Mouse (Mus musculus) limb, embryonic 11.5 days (tissue): ENCODE data around the gene Dnah17. TPM values are rescaled to one million over a fixed set of nuclear protein-coding genes. Genes with fewer than 3 reads are reported as not detected.

Experiments used
- ATAC-seq: fragments of 200-750 bp; cut with Nextera tagmentation; 2 replicates; pipeline ENCODE4 v1.8.0; 2017; ENCODE audit warnings: low read depth; ENCODE audit not compliant: insufficient number of reproducible peaks, low FRiP score, low TSS enrichment
- DNase-seq: peaks from one replicate; pipeline ENCODE4 v3.0.0-alpha.2; 2015; ENCODE audit warnings: low spot score
- H3K27ac ChIP-seq: fragments of 300-500 bp; sonication (generic); replicated peaks from 2 replicates; pipeline ENCODE4 v1.5.1; 2014; ENCODE audit warnings: low read depth, mild to moderate bottlenecking, low read length
- H3K27me3 ChIP-seq: fragments of 300-500 bp; sonication (generic); 2 replicates; pipeline ENCODE4 v1.6.1; 2014; ENCODE audit warnings: mild to moderate bottlenecking, low read length, mixed read lengths; ENCODE audit not compliant: control insufficient read depth, insufficient read depth
- H3K36me3 ChIP-seq: fragments of 300-500 bp; sonication (generic); 2 replicates; pipeline ENCODE4 v1.6.1; 2014; ENCODE audit warnings: mild to moderate bottlenecking, low read length, moderate library complexity, mixed read lengths; ENCODE audit not compliant: control insufficient read depth, insufficient read depth
- H3K4me1 ChIP-seq: fragments of 300-500 bp; sonication (generic); 2 replicates; pipeline ENCODE4 v1.6.1; 2014; ENCODE audit warnings: low read length, mixed read lengths; ENCODE audit not compliant: control insufficient read depth, insufficient read depth
- H3K4me2 ChIP-seq: fragments of 300-500 bp; sonication (generic); 2 replicates; pipeline ENCODE4 v1.6.1; 2014; ENCODE audit warnings: low read depth, mild to moderate bottlenecking, moderate library complexity; ENCODE audit not compliant: severe bottlenecking
- H3K4me3 ChIP-seq: fragments of 300-500 bp; sonication (generic); 2 replicates; pipeline ENCODE4 v1.5.1; 2014; ENCODE audit warnings: low read depth, low read length
- H3K9ac ChIP-seq: fragments of 300-500 bp; sonication (generic); 2 replicates; pipeline ENCODE4 v1.6.1; 2014; ENCODE audit warnings: mild to moderate bottlenecking, low read length
- H3K9me3 ChIP-seq: fragments of 300-500 bp; sonication (generic); 2 replicates; pipeline ENCODE4 v1.6.1; 2016; ENCODE audit warnings: low read length; ENCODE audit not compliant: control insufficient read depth
- WGBS: fragments of 180-500 bp; shearing (Covaris S2); extraction: QIAGEN DNeasy Blood & Tissue Kit; methylation state at CpG from one replicate; pipeline ENCODE4 v1.1.7; 2014; 5-methylcytosine and 5-hydroxymethylcytosine counted together
- polyA plus RNA-seq: library from polyadenylated mRNA; unstranded; fragments of >200 nt; fragmentation: Nextera tagmentation; extraction: Ambion mirVana; gene quantifications from 2 replicates; pipeline ENCODE4 v1.2.1, GENCODE M21; 2014

Dnah17 gene
- polyA plus RNA-seq, 1 experiment from 2014 or later = 0.11 TPM

DNA sequence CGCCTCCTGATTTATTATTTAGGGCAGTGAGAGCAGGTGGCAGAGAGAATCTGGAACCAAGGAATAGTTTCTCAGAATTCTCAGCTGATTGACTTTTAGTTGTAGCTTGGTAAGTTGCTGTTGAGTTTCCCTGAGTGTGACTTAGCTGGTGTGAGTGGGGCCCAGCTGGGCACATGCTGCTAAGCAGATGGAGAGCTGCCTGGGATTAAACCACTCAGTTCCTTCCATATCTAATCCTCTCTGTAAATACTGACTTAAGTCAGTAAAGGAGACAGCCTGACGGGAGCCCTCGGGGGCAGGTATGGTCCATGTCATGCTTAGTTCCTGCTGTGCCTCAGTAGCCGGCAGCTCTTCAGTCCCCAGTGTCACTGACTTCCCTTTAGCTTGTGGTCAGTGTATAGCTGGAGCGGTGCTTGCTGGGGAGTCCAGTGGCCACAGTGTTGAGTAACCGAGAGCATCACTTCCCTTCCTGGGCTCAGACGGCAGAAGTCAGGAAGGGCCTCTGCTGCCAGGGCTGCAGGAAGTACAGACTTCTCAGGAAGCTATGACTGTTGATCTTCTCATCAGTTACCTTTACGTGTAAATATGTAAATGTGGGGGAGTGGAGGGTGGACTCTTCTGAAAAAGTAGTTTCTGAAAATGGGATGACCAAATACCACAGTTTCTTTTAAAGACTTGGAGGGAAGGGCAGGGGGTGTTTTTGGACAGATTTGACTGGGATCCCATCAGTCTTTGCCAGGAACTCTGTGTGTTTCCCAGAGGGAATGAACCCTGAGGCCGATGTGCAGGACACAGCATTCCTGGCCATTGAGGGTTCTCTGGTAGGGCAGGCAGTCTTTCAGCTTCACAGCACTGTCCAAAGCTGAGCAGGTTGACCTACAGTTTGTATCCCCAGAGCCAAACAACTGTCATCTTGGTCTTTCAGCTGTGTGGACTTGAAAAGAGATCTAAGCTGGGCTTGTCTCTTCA lies 138.6 kb downstream of the Dnah17 start:
- WGBS = 73% methylated on average over 9 of the region's 9 CpGs
- no peak overlapping the region for H3K4me2 ChIP-seq
- H3K4me3 ChIP-seq = no peak overlapping the region
- no peaks in the 10 kb centered on the region for H3K9me3 ChIP-seq
- no peaks in the 10 kb centered on the region for H3K36me3 ChIP-seq
- no peaks in the 10 kb centered on the region for H3K27me3 ChIP-seq
- H3K27ac ChIP-seq = no peak overlapping the region
- DNase-seq (no peak), ATAC-seq (no peak)
- peaks cover 30% of the 10 kb centered on the region for H3K4me1 ChIP-seq
- H3K9ac ChIP-seq = no peak overlapping the region

DNA sequence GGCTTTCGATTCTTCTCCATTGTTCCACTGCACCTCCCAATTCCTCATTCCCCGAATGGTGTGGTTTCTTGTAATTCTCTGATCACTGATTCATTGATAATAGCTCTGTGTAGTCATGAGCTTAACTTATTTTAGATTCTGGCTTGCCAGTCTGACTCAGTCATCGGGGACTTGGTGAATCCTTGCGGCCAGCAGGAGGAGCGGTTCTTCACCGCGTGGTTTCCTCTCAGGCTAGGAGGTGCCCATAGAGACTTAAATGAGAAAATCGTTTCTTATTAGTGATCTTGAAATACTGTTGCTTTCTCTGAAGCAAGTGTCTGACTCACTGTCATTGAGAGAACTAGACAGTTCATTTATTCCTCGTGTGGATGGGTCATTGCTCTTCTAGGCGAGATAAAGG lies 140.5 kb downstream of the Dnah17 start:
- Histone ChIP-seq H3K27ac (no peak overlapping the region), H3K4me2 (no peak overlapping the region), H3K9me3 (no peaks in the 10 kb centered on the region), H3K4me1 (peaks cover 28% of the 10 kb centered on the region), H3K4me3 (no peak overlapping the region), H3K27me3 (no peaks in the 10 kb centered on the region), H3K36me3 (no peaks in the 10 kb centered on the region), H3K9ac (no peak overlapping the region)
- 65% methylated on average over 10 of the region's 10 CpGs for WGBS
- DNase-seq = no peak
- ATAC-seq = no peak

DNA sequence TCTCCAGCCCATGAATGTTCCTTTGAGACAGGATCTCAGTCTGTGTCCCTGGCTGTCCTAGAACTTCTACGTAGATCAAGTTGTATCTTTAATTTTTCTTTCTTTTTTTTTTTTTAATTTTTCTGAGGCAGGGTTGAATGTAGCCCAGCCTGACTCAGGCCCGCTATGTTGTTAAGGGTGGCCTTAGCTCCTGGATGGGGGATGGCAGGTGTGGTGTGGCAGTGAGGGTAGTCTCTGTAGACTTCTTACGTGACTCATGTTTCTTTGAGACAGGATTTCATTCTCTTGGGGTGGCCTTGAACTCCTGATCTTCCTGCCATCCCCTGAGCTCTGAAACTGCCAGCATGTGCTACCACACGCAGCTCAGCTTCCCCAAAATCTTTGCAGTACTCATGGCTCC lies 141.2 kb downstream of the Dnah17 start:
- peaks cover 24% of the 10 kb centered on the region for H3K4me1 ChIP-seq
- no peak overlapping the region for H3K4me2 ChIP-seq
- DNase-seq = no peak
- ATAC-seq = no peak
- H3K36me3 ChIP-seq = no peaks in the 10 kb centered on the region
- H3K27me3 ChIP-seq = no peaks in the 10 kb centered on the region
- H3K9ac ChIP-seq = no peak overlapping the region
- no peaks in the 10 kb centered on the region for H3K9me3 ChIP-seq
- WGBS = 87% methylated on average over 4 of the region's 4 CpGs
- H3K27ac ChIP-seq = no peak overlapping the region
- H3K4me3 ChIP-seq = no peak overlapping the region

DNA sequence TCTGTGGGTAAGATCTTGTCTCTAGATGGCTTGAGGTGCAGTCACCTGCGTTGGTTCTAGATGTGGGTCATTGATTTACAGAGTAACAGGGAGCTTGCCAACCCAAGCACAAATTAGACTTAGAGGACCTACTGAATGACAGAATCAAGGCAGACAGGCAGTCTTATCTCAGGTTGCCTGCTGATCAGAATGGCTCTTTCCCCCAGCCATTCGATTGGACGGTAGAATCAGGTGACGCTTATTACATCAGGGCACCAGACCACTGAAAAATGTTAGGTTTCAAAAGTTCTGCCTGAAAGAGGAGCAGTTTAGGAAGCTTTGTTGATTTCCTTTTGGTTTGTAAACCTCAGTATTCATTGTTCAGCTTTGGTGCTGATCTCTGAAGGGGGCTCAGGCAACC lies 142.5 kb downstream of the Dnah17 start:
- H3K4me3 ChIP-seq = peak overlapping the region; percentile 100
- no peaks in the 10 kb centered on the region for H3K9me3 ChIP-seq
- H3K4me2 ChIP-seq = peak overlapping the region; percentile 82
- no peaks in the 10 kb centered on the region for H3K36me3 ChIP-seq
- H3K27ac ChIP-seq = no peak overlapping the region
- WGBS = 73% methylated on average over 4 of the region's 4 CpGs
- DNase-seq = no peak
- no peaks in the 10 kb centered on the region for H3K27me3 ChIP-seq
- peaks cover 12% of the 10 kb centered on the region for H3K4me1 ChIP-seq
- no peak for ATAC-seq
- no peak overlapping the region for H3K9ac ChIP-seq

DNA sequence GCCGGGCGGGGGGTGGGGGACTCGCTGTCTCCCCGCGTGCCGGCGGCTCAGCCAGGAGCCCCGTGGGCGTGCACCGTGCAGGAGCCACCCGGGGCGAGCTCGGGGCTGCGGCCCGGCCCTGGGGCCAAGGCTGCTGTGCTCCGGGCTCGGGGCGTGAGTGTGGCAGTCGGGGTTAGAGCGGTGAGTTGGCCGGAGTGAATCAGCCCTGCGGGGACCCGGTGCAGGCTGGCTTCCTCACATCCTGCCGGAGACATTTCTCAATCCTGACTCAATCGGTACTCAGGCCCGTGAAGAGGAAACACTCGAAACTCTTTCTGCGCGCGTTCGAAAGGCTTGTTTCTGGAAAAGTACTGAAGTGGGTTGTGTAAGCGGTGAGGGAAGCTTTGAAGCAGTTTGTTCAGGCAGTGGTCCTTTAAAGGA lies 143.4 kb downstream of the Dnah17 start:
- no peak for ATAC-seq

DNA sequence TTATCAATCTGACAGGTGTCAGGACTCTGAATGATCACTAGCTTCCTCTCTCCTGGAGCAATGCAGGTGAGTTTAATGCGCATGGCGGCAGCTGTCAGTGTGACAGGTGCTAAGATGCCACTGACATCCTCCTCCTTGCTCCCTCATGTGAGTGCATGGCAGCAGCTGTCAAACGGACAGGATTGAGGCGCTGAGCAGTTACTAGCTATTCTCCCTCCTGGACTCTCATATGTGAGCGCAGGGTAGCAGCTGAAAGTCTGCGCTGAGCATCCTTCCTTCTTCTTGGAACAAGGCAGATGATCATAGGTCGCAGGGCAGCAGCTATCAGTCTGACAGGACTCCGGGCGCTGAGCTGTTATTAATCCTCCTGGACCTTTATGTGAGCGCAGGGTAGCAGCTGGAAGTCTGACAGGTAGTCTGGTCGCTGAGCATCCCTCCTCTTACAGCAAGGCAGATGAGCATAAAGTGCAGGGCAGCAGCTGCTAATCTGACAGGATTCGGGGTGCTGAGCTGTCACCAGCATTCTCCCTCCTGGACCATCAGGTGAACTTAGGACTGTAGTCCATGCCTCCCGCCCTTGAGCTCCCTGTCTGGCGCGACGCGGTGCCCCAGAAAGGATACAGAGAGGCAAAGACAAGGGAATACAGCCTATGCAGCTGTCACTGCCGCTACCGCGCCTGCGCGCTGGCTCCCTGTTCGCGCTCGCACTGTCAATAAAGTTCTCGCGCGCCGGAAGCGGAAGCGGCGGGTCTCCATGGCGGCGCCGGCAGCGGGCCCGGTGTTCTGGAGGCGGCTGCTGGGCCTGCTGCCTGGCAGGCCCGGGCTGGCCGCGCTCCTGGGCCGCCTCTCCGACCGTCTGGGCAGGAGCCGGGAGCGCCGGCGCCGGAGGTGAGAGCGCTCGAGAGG lies 144.1 kb downstream of the Dnah17 start, which contains the start of gene Pgs1:
Pgs1 (plus strand) TSS at position 167 of the 906 bp plus-strand sequence.
- Histone ChIP-seq H3K4me3 (peak within 1 kb of the TSS; percentile 100), H3K9me3 (no peaks in the 10 kb centered on the region), H3K4me1 (peaks cover 12% of the 10 kb centered on the region), H3K27ac (no peak within 1 kb of the TSS; the same call in 1 of the 2 replicates), H3K36me3 (no peaks in the 10 kb centered on the region), H3K4me2 (peak within 1 kb of the TSS; percentile 82), H3K9ac (peak within 1 kb of the TSS; percentile 91), H3K27me3 (no peaks in the 10 kb centered on the region)
- ATAC-seq (peak; percentile 70), DNase-seq (peak; percentile 94)
- WGBS = 6% methylated on average over 51 of the region's 51 CpGs

More for the DNA sequence above, 143.4 kb downstream of the Dnah17 start:
- WGBS = under 1% methylated on average over 32 of the region's 32 CpGs
- Histone ChIP-seq H3K4me3 (peak overlapping the region; percentile 100), H3K27ac (no peak overlapping the region; the same call in 1 of the 2 replicates), H3K4me1 (peaks cover 12% of the 10 kb centered on the region), H3K9ac (peak overlapping the region; percentile 91), H3K36me3 (no peaks in the 10 kb centered on the region), H3K27me3 (no peaks in the 10 kb centered on the region), H3K9me3 (no peaks in the 10 kb centered on the region), H3K4me2 (peak overlapping the region; percentile 82)
- no peak for DNase-seq

DNA sequence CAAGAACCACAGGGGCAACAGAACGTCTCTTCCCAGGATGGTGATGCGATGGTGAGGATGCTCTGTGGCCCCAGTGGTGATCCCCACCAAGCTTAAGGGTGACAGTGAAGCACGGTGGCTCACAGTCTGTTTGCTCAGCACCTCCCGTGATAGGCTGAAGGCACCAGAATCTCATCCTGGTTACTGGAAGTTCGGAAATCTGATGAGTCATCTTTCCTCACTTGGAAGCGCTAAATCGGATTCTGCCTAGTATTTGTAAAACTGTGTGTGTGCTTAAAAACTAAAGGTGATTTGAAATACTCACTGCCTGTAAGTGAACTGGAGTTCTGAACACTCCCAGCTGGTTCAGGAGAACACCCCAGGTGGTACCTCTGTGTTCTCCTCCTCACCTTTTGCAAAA lies 146.7 kb downstream of the Dnah17 start:
- Histone ChIP-seq H3K4me3 (no peak overlapping the region), H3K9me3 (no peaks in the 10 kb centered on the region), H3K27ac (no peak overlapping the region), H3K36me3 (no peaks in the 10 kb centered on the region), H3K27me3 (no peaks in the 10 kb centered on the region), H3K4me2 (no peak overlapping the region), H3K9ac (no peak overlapping the region), H3K4me1 (peaks cover 12% of the 10 kb centered on the region)
- WGBS = 72% methylated on average over 7 of the region's 7 CpGs
- DNase-seq (no peak), ATAC-seq (no peak)

DNA sequence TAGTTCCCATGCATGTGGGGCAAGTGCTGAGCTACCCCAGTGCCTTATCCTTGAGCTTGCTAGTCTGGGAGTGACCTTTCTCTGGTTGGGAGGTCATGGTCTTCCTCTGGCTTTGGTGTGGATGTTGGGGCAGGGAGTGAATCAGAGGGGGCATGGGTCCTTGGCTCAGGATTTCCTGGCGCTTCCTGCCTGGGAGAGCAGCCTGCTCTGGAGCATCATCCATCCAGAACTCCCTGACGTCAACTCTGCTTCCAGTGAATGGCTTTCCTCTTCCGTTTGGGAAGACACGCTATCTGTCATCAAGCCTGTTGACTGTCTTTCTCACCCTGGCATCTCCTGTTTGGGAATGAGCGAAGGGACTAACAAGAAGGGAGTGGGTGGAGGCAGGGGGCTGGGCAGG lies 148.0 kb downstream of the Dnah17 start:
- WGBS = 75% methylated on average over 5 of the region's 5 CpGs
- no peak for ATAC-seq
- Histone ChIP-seq H3K4me3 (no peak overlapping the region), H3K9me3 (no peaks in the 10 kb centered on the region), H3K36me3 (no peaks in the 10 kb centered on the region), H3K27me3 (no peaks in the 10 kb centered on the region), H3K4me1 (peaks cover 5% of the 10 kb centered on the region; the same call in 1 of the 2 replicates), H3K9ac (no peak overlapping the region), H3K4me2 (no peak overlapping the region), H3K27ac (no peak overlapping the region)
- no peak for DNase-seq
